Mouse (Mus musculus) activated CD4-positive, CD25-positive, alpha-beta regulatory T cell, adult 4 months (primary cell): ENCODE measurements around the gene Slc37a1. TPM values are rescaled to one million over a fixed set of nuclear protein-coding genes. Genes with fewer than 3 reads are reported as not detected.
"Not testable (repeated sequence)": the region's sequence is repeated elsewhere in the genome, so short reads cannot be mapped to it uniquely, and the experiment has no call there.

ENCODE experiments used
- ATAC-seq: one replicate; pipeline ENCODE4 v1.8.0; 2017
- polyA plus RNA-seq, 2 experiments: library from polyadenylated mRNA; unstranded; fragments of 100-300 nt; shearing (Covaris generic); gene quantifications; one replicate each; pipeline ENCODE4 v1.2.1; 2017

Slc37a1 gene
- polyA plus RNA-seq, 2 experiments from 2014 or later: 20.5 to 26.2 TPM

DNA sequence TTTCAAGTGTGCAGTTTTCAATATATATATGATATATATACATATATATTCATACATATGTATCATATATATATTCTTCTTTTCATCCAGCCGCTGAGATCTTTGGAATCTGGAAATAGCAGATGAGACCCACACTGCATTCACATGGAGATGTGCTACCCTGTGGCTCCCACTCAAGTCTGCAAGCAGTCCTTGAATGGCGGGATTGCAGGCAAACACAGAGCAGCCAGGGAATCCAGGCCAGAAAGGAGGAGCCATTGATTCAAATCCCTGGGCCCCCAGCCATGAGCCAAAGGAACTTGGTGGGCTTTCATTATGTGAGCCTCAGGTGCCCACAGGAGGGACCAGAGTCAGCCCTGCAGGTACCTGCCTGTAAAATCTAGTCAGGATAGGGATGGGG lies 66.7 kb downstream of the Slc37a1 start:
- ATAC-seq: no peak

DNA sequence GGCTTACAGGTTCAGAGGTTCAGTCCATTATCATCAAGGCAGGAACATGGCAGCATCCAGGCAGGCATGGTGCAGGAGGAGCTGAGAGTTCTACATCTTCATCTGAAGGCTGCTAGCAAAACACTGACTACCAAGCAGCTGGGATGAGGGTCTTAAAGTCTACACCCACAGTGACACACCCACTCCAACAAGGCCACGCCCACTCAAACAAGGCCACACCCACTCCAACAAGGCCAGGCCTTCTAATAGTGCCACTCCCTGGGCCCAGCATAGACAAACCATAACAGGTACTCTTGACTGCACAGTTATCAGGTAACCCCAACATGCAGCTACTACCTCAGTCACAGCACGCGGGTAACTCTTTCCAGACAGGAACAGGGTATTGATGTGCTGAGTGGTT lies 68.1 kb downstream of the Slc37a1 start:
- ATAC-seq: not testable (repeated sequence)

DNA sequence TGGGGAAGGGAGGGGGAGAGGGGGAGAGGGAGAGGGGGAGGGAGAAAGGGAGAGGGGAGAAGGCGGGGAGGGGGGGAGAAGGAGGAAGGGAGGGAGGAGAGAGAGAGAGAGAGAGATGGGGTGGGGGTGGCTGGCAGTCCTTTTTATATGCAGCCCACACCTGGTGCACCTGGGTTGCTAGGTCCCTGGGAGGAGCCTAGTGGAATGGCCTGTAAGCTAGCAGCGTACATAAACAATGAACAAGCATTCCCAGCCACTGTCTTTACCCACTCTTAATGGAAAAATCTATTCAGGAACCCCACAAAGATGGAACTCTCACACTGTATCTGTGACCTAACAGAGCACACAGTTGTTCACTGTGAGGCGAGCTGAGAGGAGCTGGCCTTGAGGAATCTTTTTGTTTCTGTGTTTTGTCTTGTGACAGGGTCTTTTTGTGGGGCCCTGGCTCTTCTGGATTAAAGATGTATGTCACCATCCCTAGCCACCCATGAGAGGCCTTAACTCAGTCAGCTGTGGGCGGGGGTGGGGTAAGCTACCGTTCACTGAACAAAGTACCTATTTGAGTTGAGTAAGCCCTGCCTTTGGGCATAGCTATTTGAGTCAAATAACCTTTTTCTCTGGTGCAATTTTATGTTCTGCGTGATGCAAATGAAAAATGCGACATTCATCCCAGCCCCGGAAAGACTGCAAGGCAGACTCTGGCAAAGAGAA lies 69.4 kb downstream of the Slc37a1 start:
- ATAC-seq: no peak

DNA sequence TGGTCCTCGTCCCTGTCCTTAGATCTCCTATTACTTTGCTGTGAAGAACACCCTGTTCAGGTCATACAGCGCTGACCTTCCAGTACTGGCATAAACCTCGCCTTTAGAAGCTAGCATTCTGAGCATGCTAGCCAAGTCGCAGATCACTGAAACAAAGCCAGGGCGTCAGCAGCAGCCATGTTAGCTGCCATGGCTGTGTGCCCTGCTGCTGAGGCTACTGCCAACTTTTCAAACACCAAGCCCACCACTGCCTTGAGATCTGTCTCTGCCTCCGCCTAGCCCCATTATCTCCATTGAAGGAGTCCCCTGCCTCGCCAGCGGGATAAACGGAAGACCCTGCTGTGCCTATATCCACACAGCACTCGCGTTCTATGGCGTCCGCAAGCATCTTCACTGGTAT lies 74.0 kb downstream of the Slc37a1 start:
- no peak for ATAC-seq

DNA sequence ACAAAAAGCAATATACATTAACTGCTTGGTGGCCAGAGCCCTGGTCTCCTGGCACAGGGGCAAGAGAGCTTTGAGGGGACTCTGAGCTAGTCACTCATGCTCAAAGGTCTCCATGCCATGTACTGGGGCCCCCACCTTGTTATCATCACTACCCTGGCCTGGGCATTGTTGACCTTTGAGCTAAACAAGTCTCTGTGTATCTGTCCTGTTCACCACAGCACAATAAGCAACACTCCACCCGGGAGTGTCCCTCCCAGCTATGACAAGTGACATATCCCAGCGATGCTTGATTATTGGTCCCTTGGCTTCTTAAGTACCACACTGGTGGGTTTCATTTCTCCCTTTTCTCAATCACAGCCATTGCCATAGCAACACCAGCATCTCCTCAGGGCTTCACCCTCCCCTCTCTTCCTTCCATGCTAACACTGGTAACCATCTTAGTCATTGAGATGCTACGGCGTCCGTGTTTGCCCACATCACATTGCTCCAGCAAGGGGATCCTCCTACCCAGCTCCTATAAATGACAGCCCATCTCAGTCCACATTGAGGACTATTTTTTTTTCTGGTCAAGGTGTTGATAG lies 79.1 kb downstream of the Slc37a1 start:
- ATAC-seq: no peak

DNA sequence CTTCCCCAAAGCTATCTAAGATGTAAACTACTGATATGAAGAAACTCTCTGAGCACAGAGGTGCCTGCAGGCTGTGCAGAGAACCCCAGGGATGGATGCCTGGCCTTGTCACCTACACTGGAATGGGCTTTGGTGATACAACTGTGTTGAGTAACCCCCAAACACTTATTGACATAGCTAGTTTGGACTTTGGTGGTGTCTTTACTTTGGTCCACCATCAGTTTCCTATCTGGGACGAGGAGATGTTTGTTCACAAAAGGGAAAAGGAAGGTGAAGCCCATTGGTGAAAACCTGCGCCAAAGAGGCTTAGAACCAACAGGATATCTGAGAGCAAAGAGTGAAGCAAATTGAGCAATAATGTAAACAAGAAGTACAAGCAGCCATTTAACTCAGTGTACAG lies 83.6 kb downstream of the Slc37a1 start:
- ATAC-seq: no peak

DNA sequence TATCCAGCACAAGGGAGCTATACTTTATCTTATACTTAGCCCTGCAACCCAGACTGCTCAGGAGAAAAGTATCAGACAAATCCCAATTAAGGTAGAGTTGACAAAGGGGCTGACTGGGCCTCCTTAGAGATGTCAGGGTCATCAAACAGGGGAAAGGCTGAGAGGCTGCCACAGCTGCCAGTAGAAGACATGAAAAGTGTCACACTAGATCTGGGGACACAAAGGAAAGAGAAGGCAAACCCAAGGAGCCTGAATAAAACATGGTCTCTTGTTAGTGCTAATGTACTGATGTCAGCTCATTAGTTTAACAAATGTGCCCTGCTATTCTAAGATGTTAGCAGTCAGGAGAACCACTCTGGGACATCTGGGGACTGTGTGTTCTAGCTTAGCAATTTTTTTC lies 84.3 kb downstream of the Slc37a1 start:
- no peak for ATAC-seq

DNA sequence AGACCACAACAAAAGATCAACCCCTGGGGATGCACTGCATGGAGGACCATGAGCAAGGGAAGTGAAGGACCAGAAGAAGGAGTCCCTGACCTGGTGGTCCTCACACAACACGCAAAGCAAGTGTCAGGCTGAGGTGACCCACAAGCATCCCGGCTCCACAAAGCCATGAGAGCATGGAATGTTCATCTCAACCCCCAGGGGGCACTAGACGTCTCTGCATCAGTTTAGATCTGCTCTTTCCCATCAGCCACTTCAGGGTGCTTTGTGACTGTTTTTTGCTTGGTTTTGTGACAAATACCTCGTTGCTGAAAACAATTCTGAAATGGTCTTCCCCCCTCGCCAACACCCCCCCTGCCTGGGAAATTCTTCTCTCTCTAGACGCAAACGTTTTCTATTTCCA lies 91.4 kb downstream of the Slc37a1 start:
- no peak for ATAC-seq

DNA sequence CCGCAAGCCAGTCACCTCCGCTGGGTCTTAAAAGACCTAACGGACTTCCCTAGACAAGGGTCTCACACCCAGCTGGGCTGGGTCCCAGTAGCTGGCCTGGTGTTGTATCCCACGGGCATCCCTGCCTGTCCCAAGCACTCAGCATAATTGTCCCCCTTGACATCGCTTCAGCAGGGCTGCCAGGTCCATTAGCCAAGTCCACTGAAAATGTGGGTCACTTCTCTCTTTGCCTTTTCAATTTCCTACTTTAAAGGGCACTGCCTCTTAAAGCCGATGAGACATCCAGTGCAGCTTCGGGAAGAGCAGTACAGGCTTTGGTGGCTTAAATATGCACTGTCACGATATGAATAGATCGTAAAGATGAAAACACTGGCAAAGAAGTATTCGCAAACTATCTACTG lies 91.8 kb downstream of the Slc37a1 start:
- no peak for ATAC-seq

DNA sequence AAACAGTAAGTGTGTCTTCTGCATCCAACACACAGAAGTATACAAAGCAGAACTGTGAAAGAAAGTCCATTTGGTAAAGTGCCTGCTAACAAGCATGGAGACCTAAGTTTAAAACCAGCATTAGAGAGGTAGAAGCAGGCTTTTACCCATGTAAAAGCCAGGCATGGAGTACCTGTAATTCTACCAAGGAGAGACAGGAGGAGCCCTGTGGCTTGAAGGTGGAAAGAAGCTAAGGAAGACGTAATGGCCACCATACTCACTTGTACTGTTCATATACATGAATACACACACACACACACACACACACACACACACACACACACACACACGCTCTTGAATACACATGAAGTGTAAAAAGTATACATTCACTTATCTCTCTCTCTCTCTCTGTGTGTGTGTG lies 92.5 kb downstream of the Slc37a1 start:
- no peak for ATAC-seq

DNA sequence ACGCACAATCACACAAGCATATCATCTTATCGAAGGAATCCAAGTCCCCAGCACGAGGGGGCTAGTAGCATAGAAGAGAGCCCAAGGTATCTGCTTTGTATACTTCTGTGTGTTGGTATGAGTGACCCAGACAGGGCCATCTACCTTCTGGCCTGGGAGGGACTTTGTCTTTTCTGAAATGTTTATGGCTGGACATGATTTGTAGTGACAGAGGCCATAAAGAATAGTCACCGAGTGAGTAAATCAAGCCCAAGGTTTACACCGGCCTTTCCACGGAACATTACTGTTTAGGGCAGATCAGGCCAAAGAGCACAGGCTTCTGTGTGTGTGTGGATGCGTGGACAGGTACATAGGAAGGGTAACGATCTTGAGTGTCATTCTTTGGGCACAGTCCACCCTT lies 93.3 kb downstream of the Slc37a1 start:
- ATAC-seq: no peak

DNA sequence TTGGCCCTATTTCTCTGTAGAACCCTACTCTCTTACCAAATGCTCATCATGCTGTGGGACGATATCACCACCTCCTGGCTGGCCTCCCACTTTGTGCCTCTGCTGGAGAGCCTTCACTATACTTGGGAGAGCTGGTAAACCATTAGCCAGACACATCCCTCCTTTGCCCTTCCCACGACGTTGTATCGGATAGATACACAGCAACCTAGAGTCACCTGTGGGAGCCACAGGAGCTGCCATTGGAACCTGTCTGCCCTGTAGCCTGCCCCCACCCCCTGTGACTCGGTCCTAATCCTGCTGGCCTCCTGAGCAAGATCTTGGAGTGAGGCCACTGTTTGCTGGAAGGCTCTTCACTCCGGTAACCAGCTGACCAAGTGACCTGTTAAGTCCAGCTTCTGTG lies 96.7 kb downstream of the Slc37a1 start:
- no peak for ATAC-seq

DNA sequence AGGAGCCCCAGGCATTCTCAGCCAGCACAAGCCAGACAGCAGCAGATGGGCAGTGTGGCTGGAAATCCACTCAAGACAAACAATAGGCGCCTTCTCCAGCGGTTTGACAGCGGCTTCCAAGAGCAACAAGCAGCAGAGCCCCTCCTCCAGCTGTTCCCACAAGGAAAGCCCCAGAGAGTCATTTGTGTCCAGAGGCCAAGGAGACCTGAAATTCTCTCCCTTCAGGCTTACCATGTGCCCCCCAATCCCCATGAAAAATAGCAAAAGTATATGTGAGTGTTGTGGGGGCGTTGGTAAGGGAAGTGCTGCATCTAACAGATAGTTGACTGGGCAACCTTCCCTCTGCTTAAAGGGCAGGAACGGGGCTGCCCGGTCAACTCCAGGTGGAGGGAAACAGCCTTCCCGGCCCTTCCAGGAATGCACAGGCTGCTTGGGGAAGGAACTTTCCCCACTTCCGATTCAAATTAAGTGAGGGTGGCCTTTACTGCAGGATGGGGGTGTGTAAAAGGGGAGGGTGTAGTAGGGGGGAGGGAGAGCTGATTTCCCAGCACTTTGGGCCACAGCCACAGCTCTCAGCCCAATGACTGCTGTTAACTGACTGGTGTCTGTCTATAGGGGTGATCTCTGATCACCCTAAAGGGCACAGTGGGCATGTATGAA lies 98.5 kb downstream of the Slc37a1 start:
- no peak for ATAC-seq

DNA sequence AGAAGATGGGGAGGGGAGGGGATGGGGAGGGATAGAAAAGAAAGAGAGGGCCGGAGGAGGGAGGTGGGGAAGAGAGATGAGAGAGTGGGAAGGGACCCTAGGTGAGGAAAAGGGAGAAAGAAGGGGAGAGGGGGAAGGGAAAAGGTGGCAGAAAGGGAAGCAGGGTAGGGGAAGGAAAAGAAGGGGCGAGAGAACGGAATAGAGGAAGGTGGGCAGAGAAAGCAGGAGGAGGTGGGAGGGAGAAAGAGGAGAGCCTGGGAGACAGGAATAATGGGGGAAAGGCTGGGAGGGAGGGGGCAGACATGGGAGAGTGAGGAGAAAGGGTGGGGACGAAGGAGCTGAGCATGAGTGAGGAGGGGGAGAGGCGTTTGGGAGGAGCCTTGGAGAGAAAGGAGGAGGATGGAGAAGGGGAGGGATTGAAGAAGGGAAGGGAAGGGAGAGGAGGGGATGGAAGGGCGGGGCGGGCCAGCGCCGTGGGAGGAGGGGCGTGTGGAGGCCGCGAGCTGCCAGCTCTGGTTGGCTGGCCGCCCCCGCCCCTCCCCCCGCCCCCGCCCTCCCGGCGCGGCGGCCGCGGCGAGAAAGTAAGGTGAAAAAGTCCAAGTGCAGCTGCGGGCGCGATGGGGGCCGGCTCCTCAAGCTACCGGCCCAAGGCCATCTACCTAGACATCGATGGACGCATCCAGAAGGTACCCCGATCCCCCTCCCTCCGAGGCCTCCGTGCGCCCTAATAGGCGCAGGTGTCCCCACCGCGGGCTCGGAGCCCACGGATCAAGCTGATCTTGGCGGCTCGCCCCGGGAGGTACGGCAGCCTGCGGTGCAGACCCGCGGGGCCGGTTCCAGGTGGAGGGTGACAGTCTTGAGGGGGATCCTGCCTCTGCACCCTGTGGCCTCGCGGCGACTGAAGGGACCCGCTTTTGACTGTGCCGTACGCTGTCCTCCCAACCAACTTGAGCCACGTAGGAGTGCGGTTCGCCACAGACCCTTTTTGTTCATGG lies 99.4 kb downstream of the Slc37a1 start, which contains the start of gene Pde9a:
TSS of gene Pde9a (plus strand) at position 540 of the 995 bp plus-strand sequence.
- no peak for ATAC-seq

DNA sequence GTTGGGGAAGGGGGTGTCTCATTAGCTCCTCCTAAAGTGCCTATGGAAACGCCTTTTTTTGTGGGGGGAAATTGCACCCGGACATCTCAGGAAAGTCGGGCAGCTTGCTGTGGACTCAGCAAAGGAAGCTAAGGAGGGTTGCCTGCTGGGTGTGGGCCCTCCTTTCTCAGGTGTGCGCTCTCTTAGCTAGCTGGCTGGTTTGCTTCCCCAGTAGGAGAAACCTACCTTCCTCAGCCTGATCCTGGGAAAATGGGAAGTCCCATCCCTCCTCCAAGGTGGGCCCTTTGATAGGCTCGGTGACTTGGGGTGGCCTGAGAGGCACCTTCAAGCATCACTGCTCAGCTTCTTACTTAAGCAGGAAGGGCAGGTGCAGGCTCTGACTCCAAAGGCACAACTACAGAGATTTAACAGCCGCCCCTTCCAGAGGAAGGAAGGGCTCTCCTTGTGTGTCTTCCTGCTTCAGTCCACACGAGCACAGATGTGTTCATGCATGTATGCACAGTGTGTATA lies 100.2 kb downstream of the Slc37a1 start:
- ATAC-seq: no peak

DNA sequence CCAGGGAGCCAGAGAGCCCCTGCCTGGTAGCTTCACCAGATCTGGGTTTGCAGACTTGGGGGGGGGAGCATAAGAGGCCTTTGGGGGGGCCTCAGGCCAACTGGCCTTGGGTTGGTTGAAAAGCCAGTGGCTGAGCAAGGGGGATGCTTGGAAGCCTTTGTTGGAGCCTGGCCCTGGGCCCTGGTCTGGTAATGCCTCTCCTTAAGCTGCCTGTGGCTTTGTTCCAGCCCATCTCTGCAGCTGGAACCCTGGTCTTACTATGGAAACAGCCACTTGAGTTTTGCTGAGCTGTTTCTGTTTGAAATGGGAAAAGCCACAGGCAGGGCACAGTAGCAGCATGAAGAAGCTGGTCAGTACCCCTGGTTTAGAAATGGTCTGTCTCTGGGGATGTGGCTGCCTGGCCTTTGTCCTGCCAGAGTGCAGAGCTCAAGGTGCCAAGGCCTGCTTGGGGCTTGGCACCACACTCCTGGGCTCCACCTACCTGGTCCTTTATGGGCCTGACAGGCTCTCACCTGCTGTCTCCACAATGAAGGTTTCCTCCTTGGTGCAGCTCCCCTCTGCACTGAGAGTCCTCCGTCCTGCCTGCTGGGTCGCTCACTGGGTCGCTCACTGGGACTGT lies 102.9 kb downstream of the Slc37a1 start:
- ATAC-seq: no peak

DNA sequence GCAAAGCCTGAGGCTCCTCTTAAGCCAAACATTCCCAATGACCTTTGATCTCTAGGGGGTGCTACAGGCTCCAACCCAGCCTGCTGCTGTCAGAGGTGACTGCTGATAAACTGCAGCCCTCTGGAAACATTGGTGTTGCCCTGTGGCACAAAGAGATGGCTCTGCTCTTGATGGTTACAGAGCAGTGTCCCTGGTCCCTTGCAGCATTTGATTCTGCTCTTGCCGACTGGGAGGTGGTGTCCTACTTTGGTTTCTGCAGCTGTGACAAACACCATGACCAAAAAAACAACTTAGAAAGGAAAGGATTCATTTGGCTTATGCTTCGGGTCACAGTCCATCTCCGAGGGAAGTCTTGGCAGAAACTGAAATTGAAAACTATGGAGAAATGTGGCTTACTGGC lies 104.9 kb downstream of the Slc37a1 start:
- ATAC-seq: no peak

DNA sequence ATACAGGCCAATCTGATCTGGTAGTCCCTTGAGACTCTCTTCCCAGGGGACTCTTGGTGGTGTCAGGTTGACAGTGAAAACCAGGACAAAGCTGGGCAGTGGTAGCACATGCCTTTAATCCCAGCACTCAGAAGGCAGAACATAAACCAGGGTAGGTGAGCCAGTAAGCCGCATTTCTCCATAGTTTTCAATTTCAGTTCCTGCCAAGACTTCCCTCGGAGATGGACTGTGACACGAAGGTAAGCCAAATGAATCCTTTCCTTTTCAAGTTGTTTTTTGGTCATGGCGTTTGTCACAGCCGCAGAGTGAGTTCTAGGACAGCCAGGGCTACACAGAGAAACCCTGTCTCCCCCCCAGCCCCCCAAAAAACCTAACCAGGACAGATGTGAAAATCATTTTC lies 105.4 kb downstream of the Slc37a1 start:
- ATAC-seq: no peak

DNA sequence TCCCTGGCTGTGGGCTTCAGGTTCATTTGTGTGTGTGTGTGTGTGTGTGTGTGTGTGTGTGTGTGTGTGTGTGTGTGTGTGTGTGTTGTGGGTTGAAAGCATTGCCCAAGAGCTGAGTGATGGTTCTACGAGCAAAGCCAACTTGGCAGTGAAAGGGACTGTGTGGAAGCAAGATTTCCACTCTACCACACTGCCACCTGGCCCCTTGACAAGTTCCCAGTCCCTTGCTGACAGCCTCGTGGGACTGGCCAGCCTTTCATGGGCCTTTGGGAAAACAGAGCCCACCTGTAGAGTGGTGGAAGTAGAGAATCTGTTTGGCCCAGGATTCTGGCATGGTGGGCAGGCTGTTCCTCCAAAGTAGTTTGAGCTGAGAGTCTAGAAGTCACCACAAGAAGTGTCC lies 107.2 kb downstream of the Slc37a1 start:
- ATAC-seq: no peak

DNA sequence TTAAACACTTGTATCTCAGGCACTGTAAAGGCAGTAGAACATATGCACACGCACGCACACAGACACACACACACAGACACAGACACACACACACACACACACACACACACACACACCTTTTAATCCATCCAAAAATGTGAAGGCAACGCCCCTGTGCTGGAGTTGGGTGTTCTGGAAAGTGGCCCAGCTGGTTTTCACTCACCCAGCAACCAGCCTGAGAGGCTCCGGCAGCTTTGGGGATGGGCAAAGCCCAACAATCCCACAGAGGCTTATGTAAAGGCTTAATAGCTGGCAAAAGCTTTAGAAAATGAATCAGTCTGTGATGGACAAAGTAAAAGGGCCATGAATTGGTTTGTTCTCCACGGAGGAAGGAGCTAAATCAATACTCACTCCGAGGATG lies 113.7 kb downstream of the Slc37a1 start:
- ATAC-seq: no peak
